Mouse (Mus musculus): ENCODE results near the gene Cib2. TPM values are rescaled to one million over a fixed set of nuclear protein-coding genes. Genes with fewer than 3 reads are reported as not detected.
"Not testable (repeated sequence)": the region's sequence is repeated elsewhere in the genome, so short reads cannot be mapped to it uniquely, and the experiment has no call there.

Gene Cib2
- 43.2 and 44.6 TPM in 2 replicates for polyA plus RNA-seq (2015; fragmentation: Nextera tagmentation; extraction: Ambion mirVana)

GRCm38 (mm10) chr9:54559771-54560471 is at the start of gene Cib2:
Gene Cib2 (minus strand): TSS chr9:54560218.
- peak within 1 kb of the TSS; percentile 59 for H3K9ac ChIP-seq
- H3K36me3 ChIP-seq (replicated peaks): no peaks in the 10 kb centered on the region
- H3K27ac ChIP-seq: 0 out of 2 replicates have a peak within 1 kb of the TSS, but pooled peaks have one; percentile 34
- H3K4me3 ChIP-seq: peak within 1 kb of the TSS; percentile 54
- no peaks in the 10 kb centered on the region for H3K9me3 ChIP-seq
- no peaks in the 10 kb centered on the region for H3K27me3 ChIP-seq (replicated peaks)
- H3K4me1 ChIP-seq: peaks cover 8% of the 10 kb centered on the region; the same call in 1 of the 2 replicates
- peak; percentile 96 for ATAC-seq (replicated peaks)
- whole genome bisulfite sequencing: 1% methylated on average over 51 of the region's 54 CpGs
- H3K4me2 ChIP-seq: peak within 1 kb of the TSS; percentile 77

- ATAC-seq (replicated peaks): no peak
- H3K36me3 ChIP-seq (replicated peaks): peaks cover 37% of the 10 kb centered on the region
- WGBS: 57% methylated on average over 4 of the region's 4 CpGs
Observed at GRCm38 (mm10) chr9:54604886-54605285, 44.9 kb upstream of the Cib2 start.

GRCm38 (mm10) chr9:54604131-54604654 is 44.2 kb upstream of the Cib2 start:
- WGBS: 67% methylated on average over 5 of the region's 5 CpGs

More at GRCm38 (mm10) chr9:54604886-54605285, 44.9 kb upstream of the Cib2 start:
- no peak overlapping the region for H3K27ac ChIP-seq
- H3K9me3 ChIP-seq: no peaks in the 10 kb centered on the region
- no peaks in the 10 kb centered on the region for H3K4me1 ChIP-seq
- no peak overlapping the region for H3K9ac ChIP-seq
- H3K4me2 ChIP-seq: no peak overlapping the region
- no peak overlapping the region for H3K4me3 ChIP-seq
- no peaks in the 10 kb centered on the region for H3K27me3 ChIP-seq (replicated peaks)

GRCm38 (mm10) chr9:54602916-54603315 is 42.9 kb upstream of the Cib2 start:
- Histone ChIP-seq H3K27me3 (replicated peaks) (no peaks in the 10 kb centered on the region), H3K9ac (no peak overlapping the region), H3K4me3 (no peak overlapping the region), H3K4me1 (no peaks in the 10 kb centered on the region), H3K36me3 (replicated peaks) (peaks cover 49% of the 10 kb centered on the region), H3K27ac (no peak overlapping the region), H3K9me3 (no peaks in the 10 kb centered on the region), H3K4me2 (no peak overlapping the region)
- no peak for ATAC-seq (replicated peaks)
- 53% methylated on average over 7 of the region's 7 CpGs for whole genome bisulfite sequencing

More at GRCm38 (mm10) chr9:54604131-54604654, 44.2 kb upstream of the Cib2 start:
- Histone ChIP-seq H3K4me1 (no peaks in the 10 kb centered on the region), H3K27me3 (replicated peaks) (no peaks in the 10 kb centered on the region), H3K9ac (no peak overlapping the region), H3K4me3 (no peak overlapping the region), H3K4me2 (no peak overlapping the region), H3K36me3 (replicated peaks) (peaks cover 37% of the 10 kb centered on the region), H3K27ac (no peak overlapping the region), H3K9me3 (no peaks in the 10 kb centered on the region)
- ATAC-seq (replicated peaks): no peak

- WGBS: 73% methylated on average over 2 of the region's 2 CpGs
- Histone ChIP-seq H3K4me2 (no peak overlapping the region), H3K9ac (no peak overlapping the region), H3K9me3 (no peaks in the 10 kb centered on the region), H3K4me3 (no peak overlapping the region), H3K27ac (no peak overlapping the region), H3K27me3 (replicated peaks) (no peaks in the 10 kb centered on the region), H3K36me3 (replicated peaks) (peaks cover 52% of the 10 kb centered on the region), H3K4me1 (no peaks in the 10 kb centered on the region)
- ATAC-seq (replicated peaks): no peak
Observed at GRCm38 (mm10) chr9:54602386-54602785, 42.4 kb upstream of the Cib2 start.

GRCm38 (mm10) chr9:54596752-54597465 is 36.9 kb upstream of the Cib2 start:
- Histone ChIP-seq H3K27ac (no peak overlapping the region), H3K4me1 (no peaks in the 10 kb centered on the region), H3K9me3 (no peaks in the 10 kb centered on the region), H3K9ac (no peak overlapping the region), H3K36me3 (replicated peaks) (peaks cover 72% of the 10 kb centered on the region), H3K4me3 (no peak overlapping the region), H3K4me2 (no peak overlapping the region), H3K27me3 (replicated peaks) (no peaks in the 10 kb centered on the region)
- ATAC-seq (replicated peaks): no peak
- WGBS: 92% methylated on average over 15 of the region's 15 CpGs

- H3K27ac ChIP-seq; ATAC-seq (replicated peaks); H3K27me3 ChIP-seq (replicated peaks); H3K9me3 ChIP-seq; H3K4me2 ChIP-seq; H3K9ac ChIP-seq; H3K4me1 ChIP-seq; H3K4me3 ChIP-seq: not testable (repeated sequence)
- peaks cover 61% of the 10 kb centered on the region for H3K36me3 ChIP-seq (replicated peaks)
- WGBS: 74% methylated on average over 4 of the region's 4 CpGs
Observed at GRCm38 (mm10) chr9:54593652-54594051, 33.6 kb upstream of the Cib2 start.

- no peaks in the 10 kb centered on the region for H3K27me3 ChIP-seq (replicated peaks)
- peaks cover 13% of the 10 kb centered on the region for H3K36me3 ChIP-seq (replicated peaks)
- no peak overlapping the region for H3K27ac ChIP-seq
- peaks cover 19% of the 10 kb centered on the region for H3K4me1 ChIP-seq
- H3K9ac ChIP-seq: no peak overlapping the region
- WGBS: 45% methylated on average over 4 of the region's 4 CpGs
- 0 out of 2 replicates have a peak overlapping the region, but pooled peaks have one; percentile 85 for H3K4me3 ChIP-seq
- H3K4me2 ChIP-seq: peak overlapping the region; percentile 70; the same call in 1 of the 2 replicates
- ATAC-seq (replicated peaks): no peak
- H3K9me3 ChIP-seq: no peaks in the 10 kb centered on the region
Observed at GRCm38 (mm10) chr9:54587863-54588262, 27.8 kb upstream of the Cib2 start.

- H3K4me2 ChIP-seq: peak within 1 kb of the TSS; percentile 70
- H3K4me1 ChIP-seq: peaks cover 19% of the 10 kb centered on the region
- no peaks in the 10 kb centered on the region for H3K27me3 ChIP-seq (replicated peaks)
- ATAC-seq (replicated peaks): peak; percentile 99
- no peaks in the 10 kb centered on the region for H3K9me3 ChIP-seq
- H3K27ac ChIP-seq: peak within 1 kb of the TSS; percentile 63
- H3K4me3 ChIP-seq: peak within 1 kb of the TSS; percentile 85
- WGBS: under 1% methylated on average over 72 of the region's 73 CpGs
- H3K36me3 ChIP-seq (replicated peaks): peaks cover 9% of the 10 kb centered on the region; the same call in 1 of the 2 replicates
- H3K9ac ChIP-seq: peak within 1 kb of the TSS; percentile 83
Observed at GRCm38 (mm10) chr9:54586199-54587061, 26.4 kb upstream of the Cib2 start, which contains the start of gene Idh3a. Gene Idh3a (plus strand): TSS chr9:54586334.

- peak; percentile 24 for ATAC-seq (replicated peaks)
- H3K27me3 ChIP-seq (replicated peaks): no peaks in the 10 kb centered on the region
- H3K9ac ChIP-seq: peak overlapping the region; percentile 35; the same call in 1 of the 2 replicates
- peaks cover 6% of the 10 kb centered on the region; the same call in 1 of the 2 replicates for H3K36me3 ChIP-seq (replicated peaks)
- WGBS: 31% methylated on average over 5 of the region's 5 CpGs
- peak overlapping the region; percentile 63 for H3K27ac ChIP-seq
- no peaks in the 10 kb centered on the region for H3K9me3 ChIP-seq
- peak overlapping the region; percentile 70 for H3K4me2 ChIP-seq
- peaks cover 19% of the 10 kb centered on the region for H3K4me1 ChIP-seq
- H3K4me3 ChIP-seq: peak overlapping the region; percentile 85
Observed at GRCm38 (mm10) chr9:54585839-54586198, 25.8 kb upstream of the Cib2 start.

GRCm38 (mm10) chr9:54584127-54584526 is 24.1 kb upstream of the Cib2 start:
- 86% methylated on average over 2 of the region's 2 CpGs for WGBS
- not testable (repeated sequence) for H3K9me3 ChIP-seq; H3K36me3 ChIP-seq (replicated peaks); H3K27me3 ChIP-seq (replicated peaks); H3K9ac ChIP-seq; H3K4me3 ChIP-seq; H3K27ac ChIP-seq; H3K4me2 ChIP-seq; ATAC-seq (replicated peaks)
- H3K4me1 ChIP-seq: peaks cover 19% of the 10 kb centered on the region
